ENCODE assay signal across 22 mouse cellular contexts in the genomic region with DNA sequence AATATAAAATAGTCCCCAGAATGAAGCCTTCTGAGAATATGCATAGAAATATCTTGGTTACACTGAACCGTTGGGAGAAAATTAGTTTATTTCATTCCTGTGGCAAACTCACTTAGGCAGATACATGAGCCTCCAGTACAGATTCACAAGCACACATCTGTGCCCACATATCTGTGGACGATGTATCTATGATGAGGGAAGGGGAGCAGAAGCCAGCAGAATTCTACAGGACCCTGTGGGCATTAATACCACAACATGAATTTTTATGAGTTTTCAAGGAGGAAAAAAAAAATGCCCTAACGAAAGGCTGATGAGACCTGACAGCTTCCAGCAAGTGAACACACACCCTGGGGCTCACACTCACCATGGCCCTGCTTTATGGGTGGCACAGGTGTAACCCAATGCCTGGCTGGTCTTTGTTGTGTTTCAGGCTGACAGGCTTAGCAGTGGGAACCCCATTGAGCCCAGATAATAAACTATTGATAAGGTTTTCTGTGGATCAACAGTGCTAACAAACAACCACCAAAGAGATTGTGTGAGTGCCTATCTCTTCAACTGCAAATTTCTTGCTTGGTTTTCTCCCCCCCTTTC.
"Had no signal": no experiment of that assay in that cellular context is flagged by ENCODE, and none has a peak within 500 bp of the region (broad histone marks: within the 10 kb centered on the region; RNA-seq: fewer than 3 reads in every experiment).

No protein-coding gene starts in this region.

- H3K4me2 ChIP-seq: liver, embryonic 11.5 days; liver, embryonic 13.5 days; liver, embryonic 15.5 days; lung, embryonic 15.5 days; neural tube, embryonic 13.5 days; neural tube, embryonic 15.5 days; stomach, embryonic 15.5 days had no signal

- H3K36me3 ChIP-seq: liver, embryonic 13.5 days; liver, embryonic 15.5 days; lung, embryonic 15.5 days; neural tube, embryonic 13.5 days; neural tube, embryonic 15.5 days; stomach, embryonic 15.5 days had no signal

- H3K9me3 ChIP-seq: liver, embryonic 13.5 days; liver, embryonic 15.5 days; lung, embryonic 15.5 days; neural tube, embryonic 13.5 days; neural tube, embryonic 15.5 days; stomach, embryonic 15.5 days had no signal

- H3K4me3 ChIP-seq: liver, embryonic 13.5 days; liver, embryonic 15.5 days; lung, embryonic 15.5 days; megakaryocyte, embryonic 14.5 days; myocyte; neural tube, embryonic 13.5 days; neural tube, embryonic 15.5 days; stomach, embryonic 15.5 days had no signal

- H3K4me1 ChIP-seq: liver, embryonic 13.5 days; liver, embryonic 15.5 days; lung, embryonic 15.5 days; stomach, embryonic 15.5 days had no signal

- H3K27ac ChIP-seq: liver, embryonic 13.5 days; liver, embryonic 15.5 days; lung, embryonic 15.5 days; macrophage; neural tube, embryonic 13.5 days; neural tube, embryonic 15.5 days; stomach, embryonic 15.5 days; stomach, postnatal 0 days had no signal

- H3K27me3 ChIP-seq: liver, embryonic 13.5 days; liver, embryonic 15.5 days; lung, embryonic 15.5 days; neural tube, embryonic 13.5 days; neural tube, embryonic 15.5 days; stomach, embryonic 15.5 days had no signal

- H3K9ac ChIP-seq: liver, embryonic 13.5 days; liver, embryonic 15.5 days; liver, postnatal 0 days; lung, embryonic 15.5 days; neural tube, embryonic 13.5 days; neural tube, embryonic 15.5 days; stomach, embryonic 15.5 days had no signal

- DNase-seq: liver, embryonic 13.5 days; liver, postnatal 0 days; lung, adult 2 months; lung, postnatal 14 days; lung, postnatal 36 days; right cerebral cortex, adult 18-20 months; right cerebral cortex, postnatal 25 days; right cerebral cortex, postnatal 4 days; thymus, adult 2 months; thymus, postnatal 25 days; thymus, postnatal 4 days had no signal

- ATAC-seq: liver, postnatal 0 days; lung, postnatal 0 days had no signal
